Mouse (Mus musculus) embryonic facial prominence, embryonic 14.5 days (tissue): Measurements from ENCODE around the gene Defb47. TPM values are rescaled to one million over a fixed set of nuclear protein-coding genes. Genes with fewer than 3 reads are reported as not detected.

ENCODE experiments used
- ATAC-seq: fragments of 200-750 bp; cut with Nextera tagmentation; 2 replicates; pipeline ENCODE4 v1.8.0; 2017; ENCODE audit warnings: low read depth, moderate number of reproducible peaks, moderate TSS enrichment
- DNase-seq: peaks from one replicate; pipeline ENCODE4 v3.0.0-alpha.2; 2015; ENCODE audit warnings: low spot score
- H3K27ac ChIP-seq: fragments of 300-500 bp; sonication (generic); replicated peaks from 2 replicates; pipeline ENCODE4 v1.5.1; 2014; ENCODE audit warnings: low read depth, mild to moderate bottlenecking, low read length, moderate library complexity
- H3K27me3 ChIP-seq: fragments of 300-500 bp; sonication (generic); replicated peaks from 2 replicates; pipeline ENCODE4 v1.6.1; 2014; ENCODE audit warnings: low read length; ENCODE audit not compliant: control insufficient read depth, insufficient read depth
- H3K36me3 ChIP-seq: fragments of 300-500 bp; sonication (generic); 2 replicates; pipeline ENCODE4 v1.6.1; 2014; ENCODE audit warnings: low read length, mixed read lengths; ENCODE audit not compliant: control insufficient read depth, insufficient read depth
- H3K4me1 ChIP-seq: fragments of 300-500 bp; sonication (generic); 2 replicates; pipeline ENCODE4 v1.6.1; 2014; ENCODE audit warnings: antibody characterized with exemption, low read length; ENCODE audit not compliant: control insufficient read depth, insufficient read depth
- H3K4me2 ChIP-seq: fragments of 300-500 bp; sonication (generic); 2 replicates; pipeline ENCODE4 v1.6.1; 2014; ENCODE audit warnings: low read depth, mild to moderate bottlenecking, low read length, moderate library complexity, mixed read lengths
- H3K4me3 ChIP-seq: fragments of 300-500 bp; sonication (generic); 2 replicates; pipeline ENCODE4 v1.5.1; 2014; ENCODE audit warnings: low read depth, mild to moderate bottlenecking, low read length
- H3K9ac ChIP-seq: fragments of 300-500 bp; sonication (generic); 2 replicates; pipeline ENCODE4 v1.6.1; 2014; ENCODE audit warnings: low read depth, mild to moderate bottlenecking, low read length, moderate library complexity, mixed read lengths
- H3K9me3 ChIP-seq: fragments of 300-500 bp; sonication (generic); 2 replicates; pipeline ENCODE4 v1.6.1; 2016; ENCODE audit warnings: low read length; ENCODE audit not compliant: control insufficient read depth
- WGBS: fragments of 180-500 bp; shearing (Covaris S2); extraction: QIAGEN DNeasy Blood & Tissue Kit; methylation state at CpG from one replicate; pipeline ENCODE4 v1.1.7; 2014; 5-methylcytosine and 5-hydroxymethylcytosine counted together
- polyA plus RNA-seq: library from polyadenylated mRNA; unstranded; fragments of >200 nt; fragmentation: Nextera tagmentation; extraction: Ambion mirVana; gene quantifications from 2 replicates; pipeline ENCODE4 v1.2.1, GENCODE M21; 2014

Defb47 gene
- not detected in 2 replicates for polyA plus RNA-seq

DNA sequence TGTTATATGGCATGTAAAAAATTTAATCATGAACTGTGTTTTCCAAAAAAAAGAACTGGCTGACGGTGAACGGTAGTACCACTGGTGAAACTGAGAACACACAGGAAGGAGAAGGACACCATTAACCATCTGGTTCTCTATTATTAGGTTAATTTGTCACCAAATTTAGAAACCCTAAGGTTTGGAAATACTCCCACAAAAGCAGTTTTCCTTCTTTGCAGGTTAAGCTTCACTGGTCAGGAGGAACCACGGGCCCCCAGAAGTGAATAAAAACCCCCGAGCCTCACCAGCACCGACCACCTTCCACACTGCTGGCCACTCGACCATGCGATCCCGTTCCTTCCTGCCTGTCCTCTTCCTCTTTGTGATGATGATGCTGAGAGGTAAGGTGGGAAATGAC is at the start of gene Defb47:
Gene Defb47, plus strand, starts transcription at position 301 of the 400 bp plus-strand sequence.
- H3K36me3 ChIP-seq, result no peaks in the 10 kb centered on the region
- no peaks in the 10 kb centered on the region for H3K9me3 ChIP-seq
- H3K27ac ChIP-seq, result no peak within 1 kb of the TSS
- DNase-seq, result no peak
- H3K9ac ChIP-seq, result no peak within 1 kb of the TSS
- ATAC-seq, result no peak
- 75% methylated on average over 8 of the region's 8 CpGs for WGBS
- H3K4me2 ChIP-seq, result no peak within 1 kb of the TSS
- H3K4me1 ChIP-seq, result 0 out of 2 replicates have a peak, but pooled peaks cover 2% of the 10 kb centered on the region
- H3K27me3 ChIP-seq, result no peaks in the 10 kb centered on the region
- no peak within 1 kb of the TSS for H3K4me3 ChIP-seq

DNA sequence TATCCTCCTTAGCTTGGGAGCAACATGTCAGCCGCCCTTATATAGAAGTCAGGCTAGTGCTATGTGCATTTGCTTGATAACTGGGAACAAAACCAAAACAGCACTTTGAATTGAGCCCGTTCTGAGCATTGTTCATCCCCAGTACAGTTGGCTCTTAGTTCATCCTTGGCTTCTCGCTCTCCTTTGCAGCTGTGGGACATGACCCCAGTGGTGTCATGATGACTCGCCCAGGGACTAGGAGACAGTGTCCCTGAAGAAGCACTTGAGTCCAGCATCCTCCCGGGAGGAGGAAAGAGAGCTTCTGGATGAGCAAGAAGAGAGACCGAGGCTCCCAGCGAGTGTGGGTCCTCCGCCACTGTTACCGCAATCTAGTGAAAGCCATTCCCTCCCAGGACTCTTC is 41.8 kb upstream of the Defb47 start:
- WGBS, result 96% methylated on average over 9 of the region's 9 CpGs
- Histone ChIP-seq H3K27ac (no peak overlapping the region), H3K9ac (no peak overlapping the region), H3K27me3 (no peaks in the 10 kb centered on the region), H3K4me1 (no peaks in the 10 kb centered on the region), H3K36me3 (peaks cover 54% of the 10 kb centered on the region), H3K9me3 (no peaks in the 10 kb centered on the region), H3K4me2 (no peak overlapping the region), H3K4me3 (no peak overlapping the region)
- DNase-seq (no peak), ATAC-seq (no peak)

DNA sequence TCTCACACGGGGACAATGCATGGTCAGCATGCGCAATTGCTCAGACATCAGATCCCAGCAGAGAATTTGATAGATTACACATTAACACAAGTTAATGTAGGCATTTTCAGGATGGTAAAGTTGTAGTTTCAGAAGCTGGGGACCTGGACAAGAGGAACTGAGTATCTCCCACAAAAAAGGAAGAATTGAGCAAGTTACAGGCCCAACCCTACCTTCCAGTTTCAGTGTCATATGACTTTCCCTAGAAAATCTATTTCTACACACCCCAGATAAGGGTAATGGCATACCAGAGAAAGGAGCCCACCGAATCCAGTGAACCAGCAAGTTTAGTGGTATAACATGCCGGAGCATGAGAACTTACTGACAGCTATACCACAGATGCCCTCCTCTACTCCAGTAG is 34.2 kb upstream of the Defb47 start:
- 91% methylated on average over 4 of the region's 4 CpGs for WGBS
- no peak overlapping the region for H3K4me2 ChIP-seq
- H3K9me3 ChIP-seq, result no peaks in the 10 kb centered on the region
- H3K4me1 ChIP-seq, result no peaks in the 10 kb centered on the region
- DNase-seq (no peak), ATAC-seq (no peak)
- no peak overlapping the region for H3K4me3 ChIP-seq
- no peaks in the 10 kb centered on the region for H3K27me3 ChIP-seq
- no peak overlapping the region for H3K27ac ChIP-seq
- H3K36me3 ChIP-seq, result peaks cover 9% of the 10 kb centered on the region; the same call in 1 of the 2 replicates
- H3K9ac ChIP-seq, result no peak overlapping the region

DNA sequence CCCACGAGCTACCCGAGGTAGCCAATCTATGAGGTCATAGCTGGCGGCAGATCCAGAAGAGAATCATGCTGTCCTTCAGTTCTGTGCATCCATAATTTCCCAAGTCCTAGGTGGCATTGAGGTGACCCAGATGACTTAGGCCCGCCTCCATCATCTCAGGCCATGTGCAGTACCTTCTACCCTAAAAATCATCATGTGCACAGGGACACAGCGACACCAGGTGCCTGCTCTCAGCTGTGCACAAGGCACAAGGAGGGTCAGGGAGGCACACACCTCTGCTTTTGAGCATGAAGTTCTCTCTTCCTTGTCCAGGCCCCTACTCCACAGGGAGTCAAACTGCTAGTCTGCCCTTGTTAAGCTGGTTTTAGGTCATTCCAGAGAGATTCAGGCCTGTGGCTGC is 32.5 kb upstream of the Defb47 start:
- no peaks in the 10 kb centered on the region for H3K27me3 ChIP-seq
- H3K9ac ChIP-seq, result no peak overlapping the region
- DNase-seq (no peak), ATAC-seq (no peak)
- H3K9me3 ChIP-seq, result no peaks in the 10 kb centered on the region
- H3K36me3 ChIP-seq, result 0 out of 2 replicates have a peak, but pooled peaks cover 6% of the 10 kb centered on the region
- H3K4me3 ChIP-seq, result no peak overlapping the region
- WGBS, result 82% methylated on average over 5 of the region's 5 CpGs
- H3K4me2 ChIP-seq, result no peak overlapping the region
- no peaks in the 10 kb centered on the region for H3K4me1 ChIP-seq
- H3K27ac ChIP-seq, result no peak overlapping the region

DNA sequence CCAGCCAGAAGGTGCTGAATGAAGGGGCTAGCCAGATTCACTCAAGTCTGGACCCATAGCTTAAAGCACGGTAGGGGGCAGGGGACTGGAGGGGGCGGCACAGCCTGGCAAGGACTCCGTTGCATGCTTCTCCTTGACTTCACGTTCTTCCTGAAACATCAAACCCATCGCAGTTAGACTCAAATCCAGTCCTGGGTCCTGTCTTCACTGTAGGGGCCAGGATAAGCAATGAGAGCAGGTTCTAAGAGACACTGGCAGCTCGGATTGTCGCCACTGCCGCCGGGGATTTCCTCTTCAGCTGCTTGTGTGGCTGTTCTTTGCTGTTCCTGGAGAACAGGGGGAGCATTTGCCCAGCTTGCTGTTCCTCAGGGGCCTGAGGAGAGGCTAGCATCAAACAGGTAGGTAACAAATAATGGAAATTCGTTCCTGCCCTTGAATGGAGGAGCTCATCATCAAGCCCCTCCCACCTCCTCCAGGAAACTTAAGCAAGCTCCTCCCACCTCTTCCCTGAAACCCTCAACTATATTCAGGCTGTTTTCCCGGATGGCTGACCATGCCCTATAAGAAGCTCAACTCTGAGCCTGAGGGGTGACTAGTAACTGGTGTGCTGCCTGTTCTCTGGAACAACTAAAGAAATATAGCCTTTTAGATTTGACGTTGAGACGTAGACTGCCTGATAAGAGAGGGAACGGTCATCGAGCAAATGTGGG is 31.9 kb upstream of the Defb47 start:
- peak; percentile 19 for DNase-seq
- H3K27ac ChIP-seq, result no peak overlapping the region
- ATAC-seq, result no peak
- no peaks in the 10 kb centered on the region for H3K27me3 ChIP-seq
- no peak overlapping the region; the same call in 1 of the 2 replicates for H3K9ac ChIP-seq
- H3K4me1 ChIP-seq, result no peaks in the 10 kb centered on the region
- 0 out of 2 replicates have a peak, but pooled peaks cover 5% of the 10 kb centered on the region for H3K36me3 ChIP-seq
- WGBS, result 30% methylated on average over 15 of the region's 15 CpGs
- H3K4me3 ChIP-seq, result peak overlapping the region; percentile 24; the same call in 1 of the 2 replicates
- no peaks in the 10 kb centered on the region for H3K9me3 ChIP-seq
- peak overlapping the region; percentile 46 for H3K4me2 ChIP-seq

DNA sequence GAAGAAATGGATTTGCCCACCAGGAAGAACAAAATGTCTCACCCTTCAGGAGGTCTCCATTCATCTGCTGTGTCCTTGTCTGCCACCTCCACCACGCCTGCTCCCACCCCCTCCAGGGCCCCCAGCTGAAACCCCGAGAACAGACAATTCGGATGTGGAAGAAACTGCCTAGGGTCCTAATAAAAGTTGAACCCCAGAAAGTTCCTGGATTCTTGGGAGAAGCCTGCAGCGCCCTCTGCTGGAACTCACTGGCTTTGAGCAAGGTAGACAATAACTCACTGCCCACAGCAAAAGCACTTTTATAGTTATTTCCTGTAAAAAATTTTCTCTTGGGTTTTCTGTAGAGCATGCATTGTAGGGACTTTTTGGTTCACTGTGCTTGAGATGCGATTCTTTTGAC is 22.8 kb upstream of the Defb47 start:
- Histone ChIP-seq H3K9ac (no peak overlapping the region), H3K4me1 (no peaks in the 10 kb centered on the region), H3K4me3 (no peak overlapping the region), H3K27me3 (no peaks in the 10 kb centered on the region), H3K9me3 (no peaks in the 10 kb centered on the region), H3K4me2 (no peak overlapping the region), H3K36me3 (no peaks in the 10 kb centered on the region), H3K27ac (no peak overlapping the region)
- DNase-seq, result peak; percentile 35
- 15% methylated on average over 5 of the region's 5 CpGs for WGBS
- no peak for ATAC-seq

DNA sequence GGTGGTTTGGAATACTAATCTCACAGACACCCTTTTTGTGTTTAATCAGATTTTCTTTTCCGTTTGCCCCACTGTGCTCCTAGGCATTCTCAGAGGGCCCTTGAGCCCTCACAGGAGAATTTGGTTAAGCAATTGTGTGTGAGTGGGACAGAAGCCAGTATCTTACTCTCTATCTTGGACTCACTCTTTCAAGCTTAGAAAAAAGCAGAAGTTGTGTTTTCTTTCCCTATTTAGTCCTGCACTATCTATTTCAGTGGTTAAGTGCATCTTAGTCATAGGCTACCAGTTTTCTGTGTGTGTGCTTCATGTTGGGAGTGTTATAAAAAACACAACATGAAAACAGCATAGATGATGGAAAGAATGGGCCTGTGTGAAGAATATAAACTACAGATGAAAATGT is 18.1 kb upstream of the Defb47 start:
- no peak overlapping the region for H3K9ac ChIP-seq
- no peak overlapping the region for H3K4me3 ChIP-seq
- 87% methylated on average over 1 of the region's 1 CpGs for WGBS
- no peak overlapping the region for H3K27ac ChIP-seq
- no peaks in the 10 kb centered on the region for H3K4me1 ChIP-seq
- no peak for DNase-seq
- no peaks in the 10 kb centered on the region for H3K27me3 ChIP-seq
- no peak overlapping the region for H3K4me2 ChIP-seq
- H3K36me3 ChIP-seq, result no peaks in the 10 kb centered on the region
- H3K9me3 ChIP-seq, result no peaks in the 10 kb centered on the region
- ATAC-seq, result no peak

DNA sequence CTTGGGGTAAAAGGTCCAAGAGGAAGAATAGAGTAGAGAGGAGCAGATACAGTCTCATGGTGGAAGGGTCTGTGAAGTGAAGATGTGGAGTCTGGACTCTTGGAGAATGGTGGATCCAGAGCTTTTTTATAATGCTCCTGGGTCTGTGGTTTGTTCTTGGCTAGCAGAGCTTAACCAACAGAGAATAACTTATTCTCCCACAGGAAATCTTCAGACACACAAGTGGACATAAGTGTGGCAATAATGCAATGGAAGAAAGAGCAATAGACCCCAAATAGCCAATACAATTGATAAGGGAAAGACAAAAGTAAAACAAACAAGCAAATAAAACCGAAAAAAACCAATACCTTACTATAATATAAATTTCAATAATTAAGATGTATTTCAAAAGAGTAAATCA is 13.5 kb upstream of the Defb47 start, which contains the start of gene Defb48:
Gene Defb48, minus strand, starts transcription at position 101 of the 400 bp plus-strand sequence.
- Histone ChIP-seq H3K4me1 (no peaks in the 10 kb centered on the region), H3K9ac (no peak within 1 kb of the TSS), H3K9me3 (no peaks in the 10 kb centered on the region), H3K4me2 (no peak within 1 kb of the TSS), H3K4me3 (no peak within 1 kb of the TSS), H3K36me3 (no peaks in the 10 kb centered on the region), H3K27me3 (no peaks in the 10 kb centered on the region), H3K27ac (no peak within 1 kb of the TSS)
- DNase-seq (no peak), ATAC-seq (no peak)
- 71% methylated on average over 1 of the region's 1 CpGs for WGBS

DNA sequence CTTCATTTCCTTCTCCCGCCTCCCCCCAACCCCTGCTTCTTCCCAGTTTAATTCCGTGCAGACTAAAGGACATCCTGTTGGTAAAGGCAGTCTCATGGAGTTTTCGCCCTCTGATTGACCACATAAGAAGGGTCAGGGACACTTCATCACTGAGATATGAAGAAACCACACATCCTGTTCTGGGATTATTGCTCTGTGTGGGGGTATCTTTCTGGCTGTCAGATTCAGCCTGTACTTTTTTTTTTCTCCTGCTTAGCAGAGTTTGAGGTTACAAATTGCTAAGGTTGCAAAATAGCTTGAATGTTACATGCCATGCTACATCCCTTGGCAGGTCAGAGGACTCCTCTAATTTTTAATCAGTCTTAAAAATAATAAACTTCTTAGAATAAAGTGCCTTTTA is 6.6 kb upstream of the Defb47 start:
- Histone ChIP-seq H3K27ac (no peak overlapping the region), H3K4me2 (no peak overlapping the region), H3K9ac (no peak overlapping the region), H3K4me1 (0 out of 2 replicates have a peak, but pooled peaks cover 2% of the 10 kb centered on the region), H3K9me3 (no peaks in the 10 kb centered on the region), H3K36me3 (no peaks in the 10 kb centered on the region), H3K4me3 (no peak overlapping the region), H3K27me3 (no peaks in the 10 kb centered on the region)
- WGBS, result 67% methylated on average over 3 of the region's 3 CpGs
- ATAC-seq, result no peak
- DNase-seq, result no peak
